Mouse (Mus musculus): ENCODE measurements around the gene Eif2s3x. TPM values are rescaled to one million over a fixed set of nuclear protein-coding genes. Genes with fewer than 3 reads are reported as not detected.
"Not testable (repeated sequence)": the region's sequence is repeated elsewhere in the genome, so short reads cannot be mapped to it uniquely, and the experiment has no call there.

The Eif2s3x gene
- polyA plus RNA-seq (2016; fragmentation: Nextera tagmentation; extraction: Ambion mirVana) = 108 and 112 TPM in 2 replicates

DNA sequence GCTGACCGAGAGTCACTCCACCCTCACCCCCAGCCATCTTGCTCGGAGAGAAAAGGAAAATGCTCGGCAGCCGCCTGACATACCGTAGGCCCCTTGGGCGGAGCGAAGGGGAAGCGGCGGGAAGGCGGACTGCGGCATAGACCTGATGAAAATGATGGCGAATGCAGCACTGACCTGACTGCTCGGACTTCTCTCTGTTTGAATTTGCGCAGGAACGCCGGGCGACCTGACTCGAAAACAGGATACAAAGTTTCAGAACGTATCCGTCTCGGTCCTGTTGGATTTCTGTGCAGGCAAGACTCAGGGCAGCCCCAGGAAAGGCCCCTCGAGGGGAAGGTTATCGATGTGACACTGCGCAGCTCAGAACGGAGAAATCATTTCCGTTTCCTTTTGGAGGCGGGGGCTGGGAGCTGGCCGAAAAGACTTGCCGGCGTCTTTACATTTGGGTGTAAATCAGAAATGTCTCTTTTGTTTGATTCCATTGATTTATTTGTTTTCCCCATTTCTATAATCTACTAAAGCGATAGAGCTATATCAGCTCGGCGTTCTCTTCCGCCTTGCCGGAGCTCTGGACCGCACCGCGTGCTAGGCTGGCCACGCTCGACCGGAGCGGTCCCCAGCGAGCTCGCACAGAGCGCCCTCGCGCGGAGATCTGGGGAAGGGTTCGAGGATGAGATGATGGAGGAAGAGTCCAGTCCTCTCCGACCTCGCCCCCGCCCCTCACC is at the start of gene Eif2s3x:
Eif2s3x (minus strand) TSS at position 266 of the 725 bp plus-strand sequence.
- no peaks in the 10 kb centered on the region for H3K9me3 ChIP-seq
- peak within 1 kb of the TSS; percentile 91 for H3K27ac ChIP-seq (replicated peaks)
- WGBS = under 1% methylated on average over 52 of the region's 52 CpGs
- H3K27me3 ChIP-seq (replicated peaks; ENCODE audit: low read depth, poor library complexity, severe bottlenecking) = no peaks in the 10 kb centered on the region
- H3K36me3 ChIP-seq (replicated peaks) = peaks cover 30% of the 10 kb centered on the region
- H3K4me1 ChIP-seq = no peaks in the 10 kb centered on the region
- H3K4me3 ChIP-seq = peak within 1 kb of the TSS; percentile 84
- DNase-seq (ENCODE audit: low spot score) = peak; percentile 88

DNA sequence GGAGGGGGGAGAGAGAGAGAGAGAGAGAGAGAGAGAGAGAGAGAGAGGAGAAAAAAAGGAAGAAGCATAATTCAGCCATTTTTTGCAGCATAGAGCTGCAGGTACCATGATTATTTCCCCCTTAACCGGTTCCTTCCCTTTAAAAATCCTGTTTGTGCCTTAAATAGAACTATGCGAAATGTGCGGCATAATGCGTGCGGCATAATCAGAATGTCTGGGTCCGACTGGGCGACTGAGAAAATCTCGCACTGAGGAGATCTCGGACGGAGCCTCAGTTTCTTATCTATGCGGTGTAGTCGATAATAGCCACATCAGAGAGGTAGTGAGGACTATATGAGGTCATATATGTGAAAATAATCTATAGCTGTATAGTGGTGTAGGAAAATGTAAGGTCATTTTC is 22.9 kb upstream of the Eif2s3x start:
- Histone ChIP-seq H3K9me3 (0 out of 2 replicates have a peak, but pooled peaks cover 2% of the 10 kb centered on the region), H3K36me3 (replicated peaks) (peaks cover 4% of the 10 kb centered on the region; the same call in 1 of the 2 replicates), H3K4me1 (no peaks in the 10 kb centered on the region), H3K27me3 (replicated peaks; ENCODE audit: low read depth, poor library complexity, severe bottlenecking) (peaks cover 100% of the 10 kb centered on the region), H3K27ac (replicated peaks) (no peak overlapping the region; the same call in 1 of the 2 replicates), H3K4me3 (peak overlapping the region; percentile 70)
- WGBS = 32% methylated on average over 12 of the region's 12 CpGs
- DNase-seq (ENCODE audit: low spot score) = peak; percentile 7

DNA sequence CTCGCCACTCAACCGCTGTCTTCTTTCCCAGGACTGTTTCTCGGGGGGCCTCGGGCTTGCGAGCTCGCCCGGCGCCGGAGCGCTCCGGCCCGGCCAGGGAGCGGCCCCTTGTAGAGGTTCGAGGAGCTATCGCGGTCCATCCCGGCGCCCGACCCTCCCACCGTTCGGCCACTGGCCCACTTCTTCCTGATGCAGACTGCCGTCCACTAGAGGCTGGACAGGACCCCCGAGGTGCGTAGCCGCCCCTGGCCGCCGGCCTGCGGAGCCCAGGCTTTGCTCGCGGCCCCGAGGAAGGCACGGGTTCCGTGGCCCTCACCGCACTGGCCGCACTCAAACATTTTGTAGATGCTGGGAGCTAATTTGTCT is 22.5 kb upstream of the Eif2s3x start:
- Histone ChIP-seq H3K36me3 (replicated peaks) (peaks cover 4% of the 10 kb centered on the region; the same call in 1 of the 2 replicates), H3K4me3 (peak overlapping the region; percentile 70), H3K4me1 (no peaks in the 10 kb centered on the region), H3K27me3 (replicated peaks; ENCODE audit: low read depth, poor library complexity, severe bottlenecking) (peaks cover 100% of the 10 kb centered on the region), H3K9me3 (0 out of 2 replicates have a peak, but pooled peaks cover 2% of the 10 kb centered on the region), H3K27ac (replicated peaks) (peak overlapping the region; percentile 91)
- 11% methylated on average over 35 of the region's 35 CpGs for WGBS
- DNase-seq (ENCODE audit: low spot score) = peak; percentile 58

DNA sequence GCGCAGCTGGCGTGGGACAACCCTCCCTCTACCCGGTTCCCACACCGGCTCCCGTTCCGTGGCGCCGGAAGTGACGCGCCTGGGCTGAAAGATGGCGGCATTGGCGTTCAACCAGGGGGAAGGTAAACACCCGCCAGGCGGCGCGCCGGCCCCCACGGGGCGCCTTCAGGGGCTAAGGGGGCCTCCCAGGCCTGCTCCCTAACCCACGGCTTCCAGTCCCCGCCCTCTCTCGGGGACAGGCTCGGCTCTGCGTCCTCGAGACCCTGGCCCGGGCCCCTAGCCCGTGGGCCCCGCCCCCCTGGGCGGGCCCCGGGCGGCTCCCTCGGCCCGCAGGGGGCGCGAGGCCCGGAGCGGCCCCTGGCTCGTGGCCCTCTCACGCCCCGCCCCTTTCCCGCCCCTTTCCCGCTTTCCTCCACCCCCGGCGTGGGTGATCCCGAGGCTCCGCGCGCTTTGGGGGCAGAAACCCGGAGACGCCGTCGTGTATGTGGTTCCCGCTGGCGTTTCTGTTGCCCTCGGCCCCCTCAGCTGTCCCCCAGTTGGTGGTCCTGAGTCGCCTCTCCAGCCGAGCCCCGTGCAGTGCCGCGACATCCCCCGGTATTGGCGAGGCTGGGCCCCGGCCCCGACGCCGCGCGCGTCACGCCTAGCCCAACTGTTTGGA is 22.0 kb upstream of the Eif2s3x start, which contains the start of gene Klhl15:
Klhl15 (plus strand) TSS at position 68 of the 658 bp plus-strand sequence.
- Histone ChIP-seq H3K27ac (replicated peaks) (peak within 1 kb of the TSS; percentile 91), H3K36me3 (replicated peaks) (peaks cover 4% of the 10 kb centered on the region; the same call in 1 of the 2 replicates), H3K4me3 (peak within 1 kb of the TSS; percentile 70), H3K9me3 (0 out of 2 replicates have a peak, but pooled peaks cover 2% of the 10 kb centered on the region), H3K27me3 (replicated peaks; ENCODE audit: low read depth, poor library complexity, severe bottlenecking) (peaks cover 100% of the 10 kb centered on the region), H3K4me1 (no peaks in the 10 kb centered on the region)
- DNase-seq (ENCODE audit: low spot score) = peak; percentile 90
- 11% methylated on average over 69 of the region's 70 CpGs for WGBS

DNA sequence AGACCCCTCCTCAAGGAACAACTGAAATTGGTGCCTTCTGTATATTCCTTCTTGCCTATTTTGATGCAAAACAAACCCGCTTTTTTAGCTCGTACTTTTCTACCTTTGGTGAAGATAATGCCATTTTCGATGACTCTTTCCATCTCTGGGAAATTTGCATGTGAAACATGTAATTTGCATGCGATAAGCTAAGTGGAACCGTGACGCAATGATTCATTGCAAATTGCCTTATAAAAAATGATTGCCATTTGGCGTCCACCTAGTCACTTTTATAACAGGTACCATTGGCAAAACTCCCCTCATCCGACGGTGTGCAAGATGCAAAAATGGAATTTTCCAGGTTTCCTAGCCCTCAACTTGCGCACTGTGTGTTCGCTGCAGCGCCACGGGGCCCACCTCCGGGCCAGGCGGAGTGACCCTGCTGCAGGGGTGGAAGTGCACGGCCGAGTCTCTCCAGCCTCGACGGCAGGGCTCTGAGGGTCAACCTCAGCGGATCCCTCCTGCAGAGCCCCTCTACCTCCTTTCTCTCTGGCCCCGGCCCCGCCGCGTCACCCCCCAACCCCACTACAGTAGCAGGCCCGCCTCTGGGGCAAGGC is 21.4 kb upstream of the Eif2s3x start:
- no peak for DNase-seq (ENCODE audit: low spot score)
- H3K9me3 ChIP-seq = 0 out of 2 replicates have a peak, but pooled peaks cover 2% of the 10 kb centered on the region
- H3K4me1 ChIP-seq = no peaks in the 10 kb centered on the region
- peak overlapping the region; percentile 91 for H3K27ac ChIP-seq (replicated peaks)
- peaks cover 4% of the 10 kb centered on the region; the same call in 1 of the 2 replicates for H3K36me3 ChIP-seq (replicated peaks)
- WGBS = 14% methylated on average over 25 of the region's 25 CpGs
- H3K4me3 ChIP-seq = peak overlapping the region; percentile 70
- peaks cover 95% of the 10 kb centered on the region for H3K27me3 ChIP-seq (replicated peaks; ENCODE audit: low read depth, poor library complexity, severe bottlenecking)

DNA sequence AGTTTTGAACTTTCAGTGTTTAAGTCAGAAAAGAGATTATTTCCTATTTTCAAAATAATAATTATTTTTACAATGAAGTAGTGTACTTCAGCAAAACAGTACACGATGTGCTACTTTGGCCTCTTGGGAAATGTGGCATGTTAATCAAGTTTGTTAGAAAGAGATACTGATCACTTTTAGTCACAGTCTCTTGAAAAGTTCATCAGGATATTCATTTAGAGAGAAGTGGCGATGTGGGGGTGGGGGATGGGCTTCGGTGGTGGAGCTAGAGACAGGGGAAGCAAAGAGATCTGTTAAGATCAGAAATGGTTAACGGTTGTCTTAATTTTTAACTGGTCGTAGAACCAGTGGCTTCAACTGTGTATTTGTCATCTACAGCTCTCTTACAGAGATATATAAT is 20.8 kb upstream of the Eif2s3x start:
- DNase-seq (ENCODE audit: low spot score) = no peak
- Histone ChIP-seq H3K27me3 (replicated peaks; ENCODE audit: low read depth, poor library complexity, severe bottlenecking) (peaks cover 89% of the 10 kb centered on the region), H3K27ac (replicated peaks) (no peak overlapping the region), H3K9me3 (0 out of 2 replicates have a peak, but pooled peaks cover 2% of the 10 kb centered on the region), H3K36me3 (replicated peaks) (no peaks in the 10 kb centered on the region), H3K4me1 (no peaks in the 10 kb centered on the region), H3K4me3 (no peak overlapping the region)
- 48% methylated on average over 5 of the region's 5 CpGs for WGBS

DNA sequence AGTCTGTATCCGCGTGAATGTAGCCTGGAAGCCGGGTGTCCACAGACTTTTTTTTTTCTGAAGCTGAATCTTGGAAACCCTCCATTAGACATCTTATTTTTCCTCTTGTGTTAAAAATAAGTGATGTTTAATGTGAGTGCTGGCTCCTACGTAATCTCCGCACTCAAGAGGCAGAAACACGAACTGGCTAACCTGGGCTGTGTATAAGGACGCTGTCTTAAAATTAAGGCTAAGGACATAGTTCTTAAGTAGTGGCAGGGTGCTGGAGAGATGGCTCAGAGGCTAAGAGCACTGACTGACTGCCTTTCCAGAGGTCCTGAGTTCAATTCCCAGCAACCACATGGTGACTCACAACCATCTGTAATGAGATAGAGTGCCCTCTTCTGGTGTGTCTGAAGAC is 722 bp upstream of the Eif2s3x start:
- no peaks in the 10 kb centered on the region for H3K27me3 ChIP-seq (replicated peaks; ENCODE audit: low read depth, poor library complexity, severe bottlenecking)
- peak overlapping the region; percentile 91; the same call in 1 of the 2 replicates for H3K27ac ChIP-seq (replicated peaks)
- no peaks in the 10 kb centered on the region for H3K9me3 ChIP-seq
- peak overlapping the region; percentile 84 for H3K4me3 ChIP-seq
- H3K36me3 ChIP-seq (replicated peaks) = peaks cover 24% of the 10 kb centered on the region
- DNase-seq (ENCODE audit: low spot score) = no peak
- no peaks in the 10 kb centered on the region for H3K4me1 ChIP-seq
- WGBS = 21% methylated on average over 7 of the region's 7 CpGs

DNA sequence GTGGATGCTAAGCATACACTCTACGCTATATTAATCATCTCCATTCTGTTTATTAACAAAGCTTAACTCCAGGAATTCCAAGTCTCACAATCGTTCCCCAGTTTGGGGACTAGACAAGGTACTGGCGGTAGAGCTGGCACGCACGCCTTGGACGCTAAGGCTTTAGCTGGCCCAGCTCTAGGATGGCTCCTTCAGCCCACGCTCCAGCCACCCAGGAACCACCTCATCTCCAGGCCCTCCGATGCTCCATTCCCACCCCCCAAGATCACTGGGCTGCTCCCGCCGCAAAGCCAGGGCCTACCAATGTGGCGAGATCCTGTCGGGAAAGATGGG is 432 bp downstream of the Eif2s3x start:
- Histone ChIP-seq H3K36me3 (replicated peaks) (peaks cover 35% of the 10 kb centered on the region), H3K4me1 (no peaks in the 10 kb centered on the region)
- under 1% methylated on average over 12 of the region's 12 CpGs for WGBS

DNA sequence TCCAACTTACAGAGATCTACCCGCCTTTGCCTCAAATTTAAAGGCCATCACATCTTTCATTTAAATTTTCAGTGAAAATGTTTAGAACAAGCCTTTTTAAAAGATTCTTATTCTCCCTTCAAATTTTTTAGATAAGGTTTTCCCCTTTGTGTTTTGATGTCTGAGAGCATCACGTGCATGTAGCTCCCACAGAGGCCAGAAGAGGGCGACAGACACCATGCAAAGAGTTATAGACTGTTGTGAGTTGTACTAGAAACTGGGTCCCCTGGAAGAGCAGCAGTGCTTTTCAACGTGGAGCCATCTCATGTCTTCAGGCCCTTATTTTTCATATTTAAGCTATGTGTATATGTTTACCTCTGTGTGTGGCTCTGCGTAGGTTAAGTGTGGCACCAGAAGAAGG is 14.9 kb downstream of the Eif2s3x start:
- 84% methylated on average over 5 of the region's 5 CpGs for WGBS
- H3K27me3 ChIP-seq (replicated peaks; ENCODE audit: low read depth, poor library complexity, severe bottlenecking) = no peaks in the 10 kb centered on the region
- 0 out of 2 replicates have a peak, but pooled peaks cover 4% of the 10 kb centered on the region for H3K9me3 ChIP-seq
- peak; percentile 23 for DNase-seq (ENCODE audit: low spot score)
- no peak overlapping the region for H3K4me3 ChIP-seq
- H3K27ac ChIP-seq (replicated peaks) = no peak overlapping the region
- H3K4me1 ChIP-seq = no peaks in the 10 kb centered on the region
- peaks cover 100% of the 10 kb centered on the region for H3K36me3 ChIP-seq (replicated peaks)

More for the DNA sequence above, 432 bp downstream of the Eif2s3x start:
- Histone ChIP-seq H3K9me3 (no peaks in the 10 kb centered on the region), H3K27ac (replicated peaks) (peak overlapping the region; percentile 91), H3K27me3 (replicated peaks; ENCODE audit: low read depth, poor library complexity, severe bottlenecking) (no peaks in the 10 kb centered on the region), H3K4me3 (peak overlapping the region; percentile 84)
- no peak for DNase-seq (ENCODE audit: low spot score)

DNA sequence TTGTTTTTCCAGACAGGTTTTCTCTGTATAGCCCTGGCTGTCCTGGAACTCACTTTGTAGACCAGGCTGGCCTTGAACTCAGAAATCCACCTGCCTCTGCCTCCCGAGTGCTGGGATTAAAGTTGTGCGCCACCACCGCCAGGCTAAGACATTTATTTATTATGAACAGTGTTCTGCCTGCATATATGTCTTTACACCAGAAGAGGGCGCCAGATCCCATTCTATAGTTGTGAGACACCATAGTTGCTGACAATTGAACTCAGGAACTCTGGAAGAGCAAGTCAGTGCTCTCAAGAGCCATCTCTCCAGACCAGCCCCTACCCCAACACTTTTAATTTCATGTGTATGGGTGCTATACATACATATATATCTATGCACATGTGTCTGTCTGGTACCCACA is 18.8 kb downstream of the Eif2s3x start:
- H3K9me3 ChIP-seq; H3K4me1 ChIP-seq; H3K27me3 ChIP-seq (replicated peaks; ENCODE audit: low read depth, poor library complexity, severe bottlenecking); H3K4me3 ChIP-seq; DNase-seq (ENCODE audit: low spot score); H3K27ac ChIP-seq (replicated peaks): not testable (repeated sequence)
- peaks cover 82% of the 10 kb centered on the region for H3K36me3 ChIP-seq (replicated peaks)
- WGBS = 74% methylated on average over 4 of the region's 4 CpGs

DNA sequence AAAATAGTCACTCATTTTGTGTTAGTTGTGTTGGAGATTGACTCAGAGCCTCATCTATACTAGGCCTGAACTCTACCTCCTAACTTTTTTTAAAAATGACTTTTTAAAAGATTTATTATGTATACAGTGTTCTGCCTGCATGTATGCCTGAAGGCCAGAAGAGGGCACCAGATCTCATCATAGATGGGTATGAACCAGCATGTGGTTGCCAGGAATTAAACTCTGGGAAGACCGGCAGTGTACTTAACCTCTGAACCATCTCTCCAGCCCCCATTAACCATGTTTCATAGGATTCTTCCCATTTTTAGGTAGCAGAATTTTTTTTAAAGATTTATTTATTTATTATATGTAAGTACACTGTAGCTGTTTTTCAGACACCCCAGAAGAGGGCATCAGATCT is 27.5 kb downstream of the Eif2s3x start:
- WGBS = 53% methylated on average over 1 of the region's 1 CpGs
- DNase-seq (ENCODE audit: low spot score) = no peak
- H3K27ac ChIP-seq (replicated peaks) = no peak overlapping the region
- H3K4me3 ChIP-seq = no peak overlapping the region
- no peaks in the 10 kb centered on the region for H3K4me1 ChIP-seq
- no peaks in the 10 kb centered on the region for H3K9me3 ChIP-seq
- no peaks in the 10 kb centered on the region for H3K36me3 ChIP-seq (replicated peaks)
- H3K27me3 ChIP-seq (replicated peaks; ENCODE audit: low read depth, poor library complexity, severe bottlenecking) = peaks cover 54% of the 10 kb centered on the region

DNA sequence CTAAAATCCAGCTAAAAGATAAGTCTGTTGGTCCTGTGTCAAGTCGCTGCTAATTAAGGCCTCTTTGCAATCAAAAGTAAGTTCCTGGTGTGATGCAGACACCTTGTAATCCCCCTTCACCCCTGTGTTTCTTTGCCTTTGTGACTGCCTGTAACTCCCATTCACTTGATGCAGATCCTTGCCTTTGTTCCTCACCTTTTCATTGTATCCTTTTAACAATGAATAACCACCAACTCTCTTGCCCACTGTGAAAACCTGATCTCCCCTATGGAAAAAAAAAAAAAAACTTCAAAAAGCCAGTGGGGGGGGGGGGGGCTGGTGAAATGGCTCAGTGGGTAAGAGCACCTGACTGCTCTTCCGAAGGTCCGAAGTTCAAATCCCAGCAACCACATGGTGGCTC is 28.8 kb downstream of the Eif2s3x start:
- no peak for DNase-seq (ENCODE audit: low spot score)
- 18% methylated on average over 3 of the region's 3 CpGs for WGBS
- no peaks in the 10 kb centered on the region for H3K4me1 ChIP-seq

More for the DNA sequence above, 28.8 kb downstream of the Eif2s3x start:
- Histone ChIP-seq H3K36me3 (replicated peaks) (no peaks in the 10 kb centered on the region), H3K4me3 (no peak overlapping the region), H3K27ac (replicated peaks) (no peak overlapping the region), H3K9me3 (no peaks in the 10 kb centered on the region), H3K27me3 (replicated peaks; ENCODE audit: low read depth, poor library complexity, severe bottlenecking) (peaks cover 62% of the 10 kb centered on the region)

All from embryonic facial prominence, embryonic 10.5 days (tissue).